Mouse (Mus musculus): ENCODE data around the gene Ssx9. TPM values are rescaled to one million over a fixed set of nuclear protein-coding genes. Genes with fewer than 3 reads are reported as not detected.
"Not testable (repeated sequence)": the region's sequence is repeated elsewhere in the genome, so short reads cannot be mapped to it uniquely, and the experiment has no call there.

Gene Ssx9
- not detected in 2 replicates for polyA plus RNA-seq (2012; rRNA removed)

DNA sequence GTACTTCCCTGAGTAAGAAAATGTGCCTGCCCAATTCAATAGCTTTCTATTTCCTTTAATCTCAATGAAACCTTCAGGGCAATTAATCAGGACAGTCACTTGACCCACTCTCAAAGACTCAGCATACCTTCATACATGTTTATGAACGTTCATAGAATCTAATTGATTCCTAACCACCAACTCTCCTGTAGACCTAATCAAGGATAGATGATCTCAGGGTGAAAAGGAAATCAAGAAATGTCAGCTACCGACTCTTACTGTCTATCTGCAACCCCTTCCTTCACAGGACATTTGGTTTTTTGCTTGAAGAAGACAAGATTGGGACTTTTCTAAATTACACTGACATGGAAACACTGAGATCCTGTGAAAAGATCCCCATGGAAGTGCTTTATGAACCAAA is at the start of gene Ssx9:
Gene Ssx9, plus strand, starts transcription at position 301 of the 400 bp plus-strand sequence.
- DNase-seq (ENCODE audit: low read depth, low spot score): not testable (repeated sequence)
- WGBS: 51% methylated on average over 2 of the region's 2 CpGs

DNA sequence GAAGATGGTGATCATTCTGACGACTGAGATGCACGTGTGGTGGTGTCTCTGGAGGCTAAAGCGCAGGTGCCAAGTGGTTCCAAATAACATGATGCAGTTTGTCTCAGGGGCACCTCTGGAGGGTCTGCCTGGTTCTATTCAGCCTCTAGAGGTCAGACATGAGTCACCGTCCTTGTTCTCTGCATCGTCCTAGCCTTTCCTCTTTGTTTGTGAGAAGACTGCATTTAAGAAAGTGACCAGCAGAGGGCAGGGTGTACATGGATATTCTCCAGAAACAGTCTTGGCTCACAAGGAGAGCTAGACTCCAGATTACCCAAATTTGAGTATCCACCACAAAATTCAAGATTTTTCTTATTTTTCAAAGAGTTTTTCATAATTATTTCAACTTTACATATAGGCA is 15.3 kb upstream of the Ssx9 start:
- DNase-seq (ENCODE audit: low read depth, low spot score): no peak
- 50% methylated on average over 5 of the region's 5 CpGs for WGBS

DNA sequence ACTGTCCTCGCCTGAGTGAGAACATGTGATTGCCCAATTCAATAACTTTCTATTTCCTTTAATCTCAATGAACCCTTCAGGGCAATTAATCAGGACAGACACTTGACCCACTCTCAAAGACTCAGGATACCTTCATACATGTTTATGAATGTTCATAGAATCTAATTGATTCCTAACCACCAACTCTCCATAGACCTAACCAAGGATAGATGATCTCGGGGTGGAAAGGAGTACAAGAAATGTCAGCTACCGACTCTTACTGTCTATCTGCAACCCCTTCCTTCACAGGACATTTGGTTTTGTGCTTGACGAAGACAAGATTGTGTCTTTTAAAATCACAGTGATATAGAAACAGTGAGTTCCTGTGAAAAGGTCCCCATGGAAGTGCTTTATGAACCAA is 55.2 kb downstream of the Ssx9 start, which contains the start of gene Ssxb5:
Gene Ssxb5, plus strand, starts transcription at position 301 of the 400 bp plus-strand sequence.
- DNase-seq (ENCODE audit: low read depth, low spot score): not testable (repeated sequence)
- 83% methylated on average over 4 of the region's 4 CpGs for WGBS

Other genes with a start within 250 kb of the Ssx9 start
- not detected in 2 replicates for gene Gm14459, start 223.5 kb upstream of the Ssx9 start, polyA plus RNA-seq (2012; rRNA removed)
- not detected in 2 replicates for gene Ssxb6, start 200.2 kb upstream of the Ssx9 start, polyA plus RNA-seq (2012; rRNA removed)
- gene Ssxb3, start 156.6 kb upstream of the Ssx9 start, polyA plus RNA-seq (2012; rRNA removed): not detected in 2 replicates
- not detected in 2 replicates for gene Ssxb8, start 57.6 kb upstream of the Ssx9 start, polyA plus RNA-seq (2012; rRNA removed)
- gene Ssxb5, start 55.3 kb downstream of the Ssx9 start, polyA plus RNA-seq (2012; rRNA removed): not detected in 2 replicates
- not detected in 2 replicates for gene Gm6592, start 95.6 kb downstream of the Ssx9 start, polyA plus RNA-seq (2012; rRNA removed)
- gene Gm5751, start 125.8 kb downstream of the Ssx9 start, polyA plus RNA-seq (2012; rRNA removed): not detected in 2 replicates
- gene B630019K06Rik, start 143.9 kb downstream of the Ssx9 start, polyA plus RNA-seq (2012; rRNA removed): 0.36 and 0.47 TPM in 2 replicates
- gene Fthl17b, start 214.5 kb downstream of the Ssx9 start, polyA plus RNA-seq (2012; rRNA removed): not detected in 2 replicates
- not detected in 2 replicates for gene Fthl17c, start 228.1 kb downstream of the Ssx9 start, polyA plus RNA-seq (2012; rRNA removed)
- not detected in 2 replicates for gene Fthl17d, start 238.3 kb downstream of the Ssx9 start, polyA plus RNA-seq (2012; rRNA removed)

Data from large intestine, adult 2 months (tissue).